Mouse (Mus musculus): ENCODE measurements around the gene Arfgef2. TPM values are rescaled to one million over a fixed set of nuclear protein-coding genes. Genes with fewer than 3 reads are reported as not detected.

Arfgef2 gene
- polyA plus RNA-seq (2014; fragmentation: Illumina TruSeq; extraction: RNeasy Lipid Tissue Mini Kit (QIAGEN cat#74804)), result 8.6 TPM

DNA sequence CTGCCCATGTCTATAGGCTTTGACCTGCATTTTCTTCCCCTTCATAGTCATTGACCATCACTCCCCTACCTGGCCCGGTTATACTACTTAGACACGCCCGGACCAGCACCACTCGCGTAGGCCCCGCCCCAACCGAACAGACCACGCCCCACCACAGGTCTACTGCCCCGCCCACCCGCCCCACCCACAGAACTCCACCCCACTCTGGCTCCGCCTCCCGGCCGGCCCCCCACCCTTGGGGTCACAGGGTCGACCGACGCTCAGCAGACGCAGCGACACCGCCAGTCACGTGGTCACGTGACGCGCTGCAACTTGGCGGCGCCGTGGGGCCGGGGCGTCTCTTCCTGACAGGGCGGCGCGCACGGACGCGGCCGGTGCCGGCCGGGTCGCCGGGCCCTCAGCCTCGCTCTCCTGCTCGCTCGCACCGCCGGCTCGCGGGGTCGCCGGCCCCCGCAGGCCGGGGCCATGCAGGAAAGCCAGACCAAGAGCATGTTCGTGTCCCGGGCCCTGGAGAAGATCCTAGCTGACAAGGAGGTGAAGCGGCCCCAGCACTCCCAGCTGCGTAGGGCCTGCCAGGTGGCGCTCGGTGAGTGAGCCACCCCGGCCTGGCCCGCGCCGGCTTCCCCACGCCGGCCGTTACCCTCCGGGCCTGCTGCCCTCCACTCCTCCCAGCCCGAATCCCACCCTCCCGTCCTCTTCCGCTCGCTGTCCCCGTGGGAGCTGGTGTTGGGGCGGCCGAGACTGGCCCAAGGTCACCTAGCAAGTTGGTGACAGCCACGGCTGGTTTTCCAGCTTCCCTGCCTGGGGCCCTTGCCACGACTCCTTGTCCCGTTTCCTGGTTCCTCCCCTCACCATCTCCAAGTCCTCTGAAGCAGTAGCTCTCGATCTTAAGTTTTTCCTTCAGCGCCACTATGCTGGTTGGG lies at the start of gene Arfgef2:
Gene Arfgef2 (plus strand): TSS at position 339 of the 923 bp plus-strand sequence.

DNA sequence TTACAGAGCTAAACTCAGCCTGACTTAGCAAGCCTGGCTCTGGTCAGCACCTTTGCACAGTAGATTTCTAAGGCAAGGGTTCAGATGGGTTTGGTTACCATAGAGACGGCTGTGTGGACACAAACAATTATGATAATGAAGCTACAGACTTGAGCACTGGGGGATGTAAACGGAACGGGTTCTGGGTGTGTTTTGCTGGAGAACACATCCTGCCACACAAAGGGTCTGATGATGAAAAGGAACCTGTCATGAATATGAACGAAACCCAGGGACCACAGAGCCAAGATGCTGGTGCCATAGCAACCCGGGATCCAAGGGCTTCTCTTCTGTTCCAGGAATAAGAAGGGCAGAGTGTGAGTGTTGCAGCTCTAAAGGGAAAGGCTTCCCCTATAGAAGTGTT lies 13.0 kb upstream of the Arfgef2 start, which contains the start of gene Trp53rkb:
Gene Trp53rkb (plus strand): TSS at position 177 of the 400 bp plus-strand sequence.

DNA sequence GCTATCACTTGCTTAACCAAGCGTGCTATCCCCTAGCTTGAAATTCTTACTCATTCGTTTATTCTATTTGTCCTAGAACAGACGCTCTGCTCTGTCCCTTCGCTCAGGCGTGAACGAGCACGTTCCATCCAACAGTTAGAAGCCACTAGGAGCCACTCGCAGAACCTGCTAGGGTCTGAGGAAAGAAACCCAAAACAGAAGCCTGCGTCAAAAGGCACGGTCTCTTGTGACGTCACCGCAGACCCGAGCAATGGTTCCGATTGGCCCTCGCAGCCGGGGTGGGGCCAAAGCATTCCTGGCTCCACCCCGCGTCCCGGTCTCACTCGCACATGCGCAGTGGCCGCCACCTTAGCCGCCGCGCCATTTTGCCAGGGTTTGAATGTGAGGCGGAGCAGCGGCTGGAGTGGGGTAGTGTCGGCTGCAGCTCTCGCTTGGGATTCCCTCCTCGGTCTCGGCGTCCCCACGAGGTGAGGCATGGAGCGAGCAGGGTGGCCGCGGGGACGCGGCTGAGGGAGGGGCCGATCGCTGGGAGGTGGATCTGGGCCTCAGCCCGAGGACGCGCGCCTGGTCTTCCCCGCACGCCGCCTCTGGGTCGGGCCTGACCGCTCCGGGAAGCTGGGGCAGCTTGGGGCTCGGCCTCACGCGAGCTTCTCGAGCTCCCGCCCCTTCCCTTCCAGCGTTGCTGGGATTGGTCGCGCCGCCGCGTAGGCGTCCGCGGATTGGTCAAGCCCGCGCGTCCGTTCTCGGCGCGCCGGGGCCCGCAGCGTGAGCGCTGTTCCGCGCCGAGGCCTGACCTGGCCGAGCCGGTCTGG lies 100.5 kb downstream of the Arfgef2 start, which contains the start of gene Cse1l:
Gene Cse1l (plus strand): TSS at position 330 of the 812 bp plus-strand sequence.

Other genes starting within 250 kb of the Arfgef2 start
- 2.4 TPM for gene Prex1, start 91.8 kb upstream of the Arfgef2 start, polyA plus RNA-seq (2014; fragmentation: Illumina TruSeq; extraction: RNeasy Lipid Tissue Mini Kit (QIAGEN cat#74804))
- 0.91 TPM for gene Trp53rkb, start 13.1 kb upstream of the Arfgef2 start, polyA plus RNA-seq (2014; fragmentation: Illumina TruSeq; extraction: RNeasy Lipid Tissue Mini Kit (QIAGEN cat#74804))
- gene Cse1l, start 100.5 kb downstream of the Arfgef2 start, polyA plus RNA-seq (2014; fragmentation: Illumina TruSeq; extraction: RNeasy Lipid Tissue Mini Kit (QIAGEN cat#74804)), result 479 TPM
- 50.1 TPM for gene Stau1, start 190.7 kb downstream of the Arfgef2 start, polyA plus RNA-seq (2014; fragmentation: Illumina TruSeq; extraction: RNeasy Lipid Tissue Mini Kit (QIAGEN cat#74804))
- gene Ddx27, start 209.6 kb downstream of the Arfgef2 start, polyA plus RNA-seq (2014; fragmentation: Illumina TruSeq; extraction: RNeasy Lipid Tissue Mini Kit (QIAGEN cat#74804)), result 8.6 TPM